Mouse (Mus musculus): ENCODE measurements at regions not wholly inside any gene's neighbourhood (a gene's known extent, or its start where the extent isn't known, plus 50 kb on each side); places are given as distances from the start of the nearest gene placed in this dataset.

DNA sequence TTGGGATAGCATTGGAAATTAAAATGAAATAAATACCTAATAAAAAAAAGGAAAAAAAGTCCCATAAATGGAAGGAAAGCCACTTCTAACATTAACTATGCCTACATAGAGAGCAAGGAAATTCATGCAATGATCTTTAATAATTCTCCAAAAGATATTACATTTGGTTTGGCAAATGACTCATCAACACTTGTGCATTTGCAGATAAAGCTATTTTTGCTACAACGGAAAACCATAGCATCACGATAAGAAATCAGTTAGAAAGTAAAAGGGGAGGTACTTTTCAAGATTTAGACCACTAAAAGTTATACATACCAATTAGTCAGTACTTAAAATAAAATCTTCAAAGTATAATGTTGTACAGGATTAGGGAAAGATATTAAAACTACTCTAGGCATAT lies 109.4 kb upstream of the Tom1l1 start:
- in situ Hi-C loops (cut with MboI, MseI) = no loop called here

DNA sequence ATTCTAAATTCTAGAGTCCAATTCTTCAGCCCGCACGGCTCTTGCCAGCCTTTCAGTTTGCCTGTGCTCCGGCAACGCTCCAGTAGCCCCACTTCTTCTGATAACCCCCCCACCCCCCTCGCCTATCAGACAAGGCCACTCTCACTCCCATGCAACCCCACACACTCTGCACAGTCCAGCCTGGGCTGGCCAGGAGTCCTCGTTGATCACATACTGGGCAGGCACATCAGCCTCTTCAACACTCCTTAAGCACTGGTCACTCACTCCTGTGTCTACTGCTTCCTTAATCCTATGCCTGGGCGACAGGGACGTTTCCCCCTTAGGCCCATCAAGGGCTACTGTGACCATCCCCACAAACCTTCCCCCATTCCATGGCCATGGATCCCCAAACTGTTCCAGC lies 95.4 kb upstream of the Tom1l1 start:
- in situ Hi-C loops (cut with MboI, MseI) = no loop called here

DNA sequence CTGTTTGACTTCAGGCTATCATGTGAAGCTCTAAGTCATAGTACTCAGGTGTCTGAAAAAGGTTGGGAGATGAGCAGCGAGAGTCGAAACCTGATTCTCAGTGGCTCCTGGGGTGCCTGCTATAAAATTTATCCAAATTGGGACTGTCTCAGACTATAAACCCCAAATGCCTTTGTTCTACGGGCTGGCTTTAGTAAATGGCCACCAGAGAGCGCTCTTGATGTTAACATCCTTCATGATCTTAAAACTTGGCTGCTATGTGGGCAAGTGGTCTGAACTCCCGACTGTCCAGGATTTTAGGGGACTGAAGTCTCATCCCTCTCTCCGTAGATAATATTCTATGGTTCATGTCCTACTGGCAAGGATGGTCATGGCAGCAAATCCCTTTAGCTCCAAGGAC lies 94.8 kb upstream of the Tom1l1 start:
- in situ Hi-C loops (cut with MboI, MseI) = no loop called here

DNA sequence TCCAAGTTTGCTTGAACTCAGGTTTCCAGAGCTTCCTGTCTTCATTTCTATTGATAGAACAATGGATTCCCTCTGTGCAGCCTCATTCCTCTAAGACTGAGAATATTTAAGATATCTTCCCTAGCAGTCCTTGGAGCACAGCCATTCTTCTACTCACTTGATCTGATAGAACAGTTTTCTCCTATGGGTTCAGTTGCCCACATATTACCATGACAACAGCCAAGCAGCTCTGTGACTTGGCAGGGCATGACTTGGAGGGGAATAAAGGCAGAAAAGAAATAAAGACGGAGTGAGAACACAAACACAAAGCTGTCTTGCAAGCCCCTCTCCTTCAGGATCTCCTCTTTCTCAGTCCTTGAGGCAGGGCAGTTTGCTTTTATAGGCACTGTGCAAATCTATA lies 87.6 kb upstream of the Tom1l1 start:
- in situ Hi-C loops (cut with MboI, MseI) = no loop called here

DNA sequence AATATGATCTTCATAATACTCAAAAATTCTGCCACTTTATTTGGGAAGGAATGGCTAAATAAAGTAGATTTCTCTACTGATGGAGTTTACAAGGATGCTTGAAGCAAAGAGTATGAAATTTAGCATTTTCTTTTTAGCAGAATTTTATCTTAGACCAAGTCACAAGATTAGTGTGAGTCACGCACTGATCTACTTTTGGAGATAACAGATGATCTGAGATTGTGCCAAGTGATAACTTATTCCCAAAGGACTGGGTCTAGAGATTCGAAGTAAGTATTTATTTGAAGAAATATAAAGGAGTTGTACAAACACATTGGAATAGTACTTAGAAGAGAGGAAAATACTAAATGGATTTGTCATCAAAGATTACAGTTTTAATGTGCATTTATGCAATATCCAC lies 67.8 kb upstream of the Tom1l1 start:
- in situ Hi-C loops (cut with MboI, MseI) = no loop called here

DNA sequence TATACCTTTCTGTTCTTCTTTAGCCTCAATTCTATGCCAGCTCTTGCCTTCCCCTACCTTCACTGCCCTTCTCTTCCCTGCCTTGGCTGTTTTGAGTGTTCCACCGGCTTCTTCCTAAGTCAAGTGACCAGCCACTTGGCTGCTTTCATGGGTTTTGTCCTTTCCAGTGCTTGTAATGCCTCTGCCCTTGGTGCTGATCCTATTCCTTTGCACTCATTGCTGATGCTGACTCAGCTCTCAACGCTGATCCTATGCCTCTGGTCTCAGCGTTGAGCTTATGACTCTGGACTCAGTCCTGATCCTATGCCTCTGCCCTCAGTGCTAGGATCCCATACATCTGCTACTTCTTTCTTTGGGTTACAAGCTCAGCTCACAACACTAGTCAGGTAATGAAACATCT lies 60.3 kb upstream of the Tom1l1 start:
- in situ Hi-C loops (cut with MboI, MseI) = no loop called here

DNA sequence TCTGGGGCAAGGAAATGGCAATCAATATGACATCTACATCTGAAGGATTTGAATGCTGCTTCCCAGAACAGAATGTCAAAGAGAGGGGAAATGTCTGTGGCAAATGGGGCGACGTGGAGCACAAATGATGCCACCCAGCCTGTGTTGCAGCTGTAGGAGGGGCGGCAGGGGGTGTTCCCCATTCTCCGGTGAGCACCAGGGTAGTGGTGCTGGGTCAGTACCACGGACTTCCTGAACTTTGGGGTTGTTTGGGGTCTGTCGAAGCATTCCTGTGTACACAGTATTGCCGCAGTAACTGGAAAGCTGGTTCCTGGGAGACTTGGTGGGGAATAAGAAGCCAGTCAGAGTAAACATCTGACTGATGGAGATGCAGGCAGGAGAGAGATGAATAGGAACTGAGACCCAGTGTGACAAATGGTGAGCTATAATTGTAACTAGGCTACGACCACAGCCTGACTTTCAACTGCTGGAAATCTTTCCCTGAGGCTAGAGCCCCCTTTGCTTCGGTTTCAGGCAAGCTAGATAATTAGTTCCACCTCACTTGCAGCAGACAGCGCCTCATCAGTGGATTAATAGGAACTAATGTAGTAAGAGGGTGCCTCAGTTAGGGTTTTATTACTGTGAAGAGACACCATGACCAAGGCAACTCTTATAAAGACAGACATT lies 53.9 kb upstream of the Tom1l1 start:
- in situ Hi-C loops (cut with MboI, MseI) = no loop called here

DNA sequence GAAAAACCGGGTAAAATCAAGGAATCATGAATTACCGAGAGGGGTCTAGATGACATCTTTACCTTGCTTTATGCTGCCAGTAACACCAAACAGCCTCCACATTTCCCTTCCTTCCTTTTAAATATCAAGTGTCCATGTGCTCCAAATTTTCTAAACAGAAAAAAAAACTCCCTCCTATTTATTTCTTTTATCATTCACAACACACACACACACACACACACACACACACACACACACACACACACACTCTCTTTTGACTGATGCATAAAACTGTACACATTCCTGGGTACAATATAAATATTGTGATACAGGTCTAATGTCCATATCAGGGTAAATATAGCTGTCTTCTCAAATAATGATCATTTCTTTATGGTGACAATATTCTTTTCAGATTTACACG lies 51.3 kb upstream of the Tom1l1 start:
- in situ Hi-C loops (cut with MboI, MseI) = no loop called here

DNA sequence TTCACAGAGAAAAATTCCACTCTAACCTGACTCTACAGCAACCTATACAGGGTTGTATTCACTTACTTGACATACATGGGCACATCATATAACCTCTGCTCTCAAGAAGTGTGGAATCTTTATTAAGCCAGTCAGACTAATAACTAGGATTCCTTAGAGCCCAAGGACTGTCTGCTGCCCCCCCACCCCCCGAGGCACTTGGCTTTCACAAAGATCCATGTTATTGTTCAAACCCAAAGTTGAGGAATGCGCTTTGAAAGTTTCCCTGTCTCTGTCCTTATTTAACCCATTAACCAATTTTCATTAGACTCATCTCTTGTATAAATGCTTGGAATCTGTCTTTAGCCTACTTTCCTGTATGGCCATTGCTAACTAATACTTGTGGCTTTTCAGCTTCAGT lies 50.6 kb upstream of the Tom1l1 start:
- in situ Hi-C loops (cut with MboI, MseI) = no loop called here

Data from T-helper 2 cell (primary cell).